16 mouse cellular contexts compared by ENCODE assay signal in the genomic region with DNA sequence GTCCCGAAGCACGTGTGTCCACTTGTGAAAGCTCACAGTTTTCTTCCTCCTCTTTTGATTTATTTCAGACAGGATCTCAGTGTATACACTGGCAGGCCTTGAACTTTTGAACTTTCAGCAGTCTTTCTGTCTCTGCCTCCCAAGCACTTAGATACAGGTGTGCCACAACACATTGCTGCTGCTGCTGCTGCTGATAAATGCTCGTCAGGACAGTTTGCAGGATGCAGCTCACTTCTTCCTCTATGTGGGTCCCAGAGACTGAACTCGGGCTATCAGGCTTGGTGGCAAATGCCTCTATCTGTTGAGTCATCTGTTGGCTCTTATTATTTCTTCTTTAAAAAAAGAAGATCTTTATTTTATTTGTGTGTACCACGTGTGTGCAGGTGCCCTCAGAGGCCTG.
"Had no signal": no experiment of that assay in that cellular context is flagged by ENCODE, and none has a peak within 500 bp of the region (broad histone marks: within the 10 kb centered on the region; RNA-seq: fewer than 3 reads in every experiment).

No protein-coding gene starts in this region.

- H3K9ac ChIP-seq: neural tube, embryonic 12.5 days; neural tube, embryonic 13.5 days; neural tube, embryonic 15.5 days; stomach, embryonic 15.5 days had no signal

- H3K9me3 ChIP-seq: neural tube, embryonic 13.5 days; neural tube, embryonic 15.5 days; stomach, embryonic 15.5 days had no signal

- DNase-seq: right cerebral cortex, adult 18-20 months; right cerebral cortex, postnatal 14 days; right cerebral cortex, postnatal 25 days; right cerebral cortex, postnatal 4 days; spleen, adult 18-20 months; thymus, adult 18-20 months; thymus, adult 2 months; thymus, postnatal 14 days; thymus, postnatal 25 days; thymus, postnatal 36 days; thymus, postnatal 4 days had no signal

- H3K27ac ChIP-seq: neural tube, embryonic 12.5 days; neural tube, embryonic 13.5 days; neural tube, embryonic 15.5 days; stomach, embryonic 15.5 days; stomach, postnatal 0 days had no signal

- H3K36me3 ChIP-seq: stomach, embryonic 15.5 days had no signal

- H3K27me3 ChIP-seq: neural tube, embryonic 12.5 days; neural tube, embryonic 13.5 days; neural tube, embryonic 15.5 days; stomach, embryonic 15.5 days had no signal

- H3K4me3 ChIP-seq: neural tube, embryonic 12.5 days; neural tube, embryonic 13.5 days; neural tube, embryonic 15.5 days; stomach, embryonic 15.5 days had no signal

- H3K4me1 ChIP-seq: neural tube, embryonic 12.5 days; neural tube, embryonic 15.5 days; stomach, embryonic 15.5 days had no signal
